Mouse (Mus musculus): ENCODE results near the gene Lcn2.

DNA sequence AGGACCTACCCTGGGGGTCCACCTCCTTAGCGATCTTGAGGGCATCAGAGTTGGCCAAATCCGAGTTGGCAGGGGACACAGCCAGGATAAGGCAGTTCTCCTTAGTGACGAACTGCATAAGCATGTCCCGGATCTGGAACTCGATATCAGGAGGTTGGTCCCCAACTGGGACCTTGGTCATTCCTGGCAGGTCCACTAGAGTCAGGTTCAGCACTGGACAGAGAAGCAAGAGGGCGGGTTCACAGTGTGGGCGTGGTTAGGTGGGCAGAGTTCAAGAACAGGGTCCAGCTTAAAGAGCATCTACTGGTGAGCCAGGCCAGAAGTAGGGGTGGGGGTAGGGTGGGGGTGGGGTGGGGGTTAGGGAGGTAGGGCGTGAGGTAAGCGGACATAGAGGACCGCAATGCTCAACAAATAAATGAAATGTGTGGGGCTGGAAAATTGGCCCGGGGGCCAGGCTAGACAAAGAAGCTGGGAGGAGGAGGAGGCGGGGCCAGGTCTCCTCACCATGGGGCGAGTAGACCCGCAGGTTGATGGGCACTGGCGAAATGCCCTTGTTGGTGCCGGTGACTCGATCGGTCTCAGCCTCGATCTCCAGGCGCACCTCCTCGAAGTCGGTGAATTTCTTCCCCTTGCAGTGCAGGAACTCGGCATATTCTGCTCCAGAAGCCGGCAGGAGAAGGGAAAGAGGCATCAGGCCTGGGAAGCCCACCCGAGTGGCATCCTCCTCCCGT lies 48.0 kb downstream of the Lcn2 start:
- TF ChIP-seq EP300 (IDR thresholded peaks at IDR 0.05; ENCODE audit: low read depth) (no peak), CTCF (IDR thresholded peaks at IDR 0.05; ENCODE audit: low read depth) (no peak)
